Mouse (Mus musculus) heart, postnatal 36 days (tissue): ENCODE results near the gene Agap1. TPM values are rescaled to one million over a fixed set of nuclear protein-coding genes. Genes with fewer than 3 reads are reported as not detected.
A peak's percentile ranks its signal among the peaks of the same experiment; 100 is the strongest.

Source experiments
- DNase-seq, 2 experiments: peaks; one replicate each; pipeline ENCODE4 v3.0.0; 2021 to 2022
- intact Hi-C: fragments of 180-260 bp; cut with DNase I; formaldehyde crosslinking; loops from one replicate; pipeline ENCODE4 v1.15.1; 2025
- total RNA-seq, 2 experiments: library from RNA; stranded (reverse); gene quantifications; 2 replicates each; pipeline ENCODE4 v1.2.3; 2021

Agap1 gene
- total RNA-seq, 2 experiments from 2014 or later, result 60.8 to 67.6 TPM

DNA sequence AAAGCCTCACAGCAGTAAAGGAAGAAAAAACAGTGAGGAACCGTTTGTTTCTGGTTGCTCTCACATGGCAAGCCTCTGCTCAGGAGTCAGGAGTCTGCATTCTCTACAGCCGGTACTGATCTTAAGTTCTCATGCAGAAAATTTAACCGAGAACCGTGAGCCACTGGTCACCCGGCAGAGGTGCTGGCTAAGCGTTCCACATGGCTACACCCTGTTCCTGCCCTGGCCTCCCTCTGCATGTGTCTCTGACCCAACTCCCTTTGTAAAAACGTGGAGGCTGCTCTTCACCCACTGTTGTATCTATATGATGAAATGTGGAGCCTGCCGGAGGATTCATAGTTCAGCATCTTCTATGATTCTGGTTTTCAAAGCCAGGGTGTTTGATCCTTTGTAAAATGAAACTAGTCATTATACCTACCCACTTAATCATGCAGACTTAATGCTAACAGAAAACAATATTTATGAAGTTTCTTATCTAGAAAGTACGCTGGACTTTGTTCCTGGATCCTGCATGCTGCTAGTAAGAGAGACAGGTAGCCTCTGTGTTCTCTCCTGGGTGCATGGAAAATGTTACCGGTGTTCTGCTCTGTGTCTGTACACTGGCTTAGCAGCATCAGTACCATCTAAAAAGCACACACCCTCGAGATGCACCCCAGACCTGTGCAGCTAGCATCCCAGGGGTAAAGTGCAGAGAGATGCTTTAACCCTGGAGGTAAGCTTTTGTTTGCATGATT, 396.2 kb downstream of the Agap1 start:
- DNase-seq, result no peak
- intact Hi-C loops, result no loop called here

DNA sequence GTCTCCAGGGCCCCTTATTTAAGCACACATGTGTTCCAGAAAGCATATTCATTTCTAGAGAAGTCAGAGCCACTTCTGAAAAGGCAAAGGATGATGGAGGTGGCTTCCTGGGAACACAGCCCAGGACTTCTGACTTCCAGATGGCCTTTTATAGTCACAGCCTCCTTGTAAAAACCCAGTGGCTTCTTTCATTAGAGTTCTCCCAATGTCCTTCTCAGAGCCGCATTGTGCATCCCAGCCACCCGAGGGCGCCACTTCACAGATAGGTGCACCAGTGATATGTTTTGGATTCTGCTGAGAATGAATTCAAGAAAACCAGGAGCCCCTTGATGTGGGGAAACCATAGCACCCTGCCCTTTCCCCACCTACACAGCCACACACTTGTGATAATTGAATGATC, 404.6 kb downstream of the Agap1 start:
- intact Hi-C loops, result loop anchor here (1.0 to 5.0 kb wide), 3 partner anchors 68 to 212 kb away; no protein-coding TSS in a partner anchor
- DNase-seq, result peak; percentile 50 to 70

DNA sequence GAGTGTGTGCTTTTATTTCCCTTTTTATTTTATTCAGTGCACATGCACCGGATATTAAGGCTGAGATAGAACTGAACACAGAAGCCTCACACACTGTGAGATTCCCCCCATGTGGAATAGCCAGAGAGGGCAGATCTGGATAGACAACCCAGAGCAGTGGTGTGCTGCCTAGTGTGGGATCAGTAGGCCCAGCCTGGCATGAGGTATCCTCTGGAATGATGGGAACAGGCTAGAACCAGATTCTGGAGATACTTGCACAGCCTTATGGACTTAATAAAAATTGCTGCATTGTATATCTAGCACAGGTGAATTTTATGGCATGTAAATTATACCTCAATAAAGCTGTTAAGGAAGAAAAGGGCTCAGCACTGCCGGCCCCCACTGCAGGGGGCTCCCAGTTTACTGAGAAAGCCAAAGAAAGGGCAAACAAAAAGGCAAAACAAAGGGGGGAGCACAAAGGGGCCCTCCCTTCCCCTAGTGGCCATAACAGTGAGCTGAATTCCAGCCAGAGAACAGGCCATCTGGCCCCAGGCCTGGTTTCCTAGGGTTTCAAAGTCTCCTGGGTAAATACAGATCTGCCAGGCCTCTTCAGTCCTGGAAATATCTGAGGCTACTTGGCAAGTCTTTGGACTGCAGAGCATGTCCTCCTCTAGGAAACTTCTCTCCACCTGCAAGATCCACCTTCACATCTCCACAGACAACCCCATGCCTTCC, 405.6 kb downstream of the Agap1 start:
- DNase-seq, result peak; percentile 73 to 79
- intact Hi-C loops, result no loop called here

DNA sequence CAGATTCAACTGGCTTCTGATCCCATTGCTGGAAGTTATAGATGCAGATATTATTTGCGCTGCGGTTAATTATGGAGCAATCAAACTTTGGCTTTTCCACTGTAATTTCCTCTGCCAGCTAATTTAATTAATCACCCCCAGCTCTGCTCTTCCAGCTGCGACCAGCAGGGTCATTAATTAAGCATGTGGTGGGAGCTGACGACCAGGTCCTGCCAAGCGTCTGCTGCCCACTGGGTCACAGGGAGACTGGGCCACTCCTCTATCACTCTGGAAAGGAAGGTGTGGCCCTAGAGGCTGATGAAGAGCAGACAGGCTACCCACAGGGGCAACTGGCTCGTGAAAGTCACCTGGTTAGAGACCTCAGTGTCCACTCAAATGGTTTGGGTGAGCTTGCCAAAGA, 411.2 kb downstream of the Agap1 start:
- intact Hi-C loops, result no loop called here
- DNase-seq, result no peak

GRCm38 (mm10) chr1:89867847-89868246, 413.2 kb downstream of the Agap1 start:
- no peak for DNase-seq
- intact Hi-C loops, result no loop called here

GRCm38 (mm10) chr1:89870134-89870905, 415.7 kb downstream of the Agap1 start:
- peak in 1 of 2 experiments; percentile 28 for DNase-seq
- intact Hi-C loops, result no loop called here

- no peak for DNase-seq
Measured at GRCm38 (mm10) chr1:89870906-89871211, 416.3 kb downstream of the Agap1 start.

DNA sequence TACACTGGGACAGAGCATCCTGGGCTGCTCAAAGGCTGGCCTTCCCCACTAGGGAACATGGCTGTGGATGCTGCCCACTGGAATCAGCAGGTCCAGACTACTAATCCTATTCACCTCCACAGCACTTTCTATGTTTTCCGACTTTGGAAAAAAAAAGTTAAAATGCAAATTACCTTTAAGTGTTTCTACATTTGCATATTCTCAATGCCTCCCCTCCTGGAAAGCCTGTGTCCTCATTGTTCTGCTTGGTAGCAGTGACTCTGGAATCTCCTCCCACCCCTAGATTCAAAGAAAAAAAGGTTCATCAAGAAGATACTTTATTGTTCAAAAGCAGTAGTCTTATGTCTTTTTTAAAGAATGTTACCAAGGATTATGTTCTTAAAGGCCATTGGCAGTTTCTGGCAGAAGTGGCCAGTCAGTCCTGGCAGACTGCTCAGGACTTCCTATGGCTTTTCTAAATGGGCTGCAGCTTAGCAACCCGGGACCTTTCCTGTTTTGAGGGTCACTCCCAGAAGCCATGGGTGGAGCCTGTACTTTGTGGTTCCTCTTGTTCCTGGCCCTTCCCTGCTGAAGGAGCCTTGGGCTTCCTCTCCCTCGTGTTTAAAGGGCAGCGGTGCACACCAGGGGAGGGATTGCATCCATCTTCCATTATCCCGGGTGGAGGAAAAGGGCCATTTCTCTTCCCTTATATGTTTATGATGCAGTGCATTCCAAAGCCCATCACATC, 421.9 kb downstream of the Agap1 start:
- intact Hi-C loops, result no loop called here

More at GRCm38 (mm10) chr1:89870906-89871211, 416.3 kb downstream of the Agap1 start:
- intact Hi-C loops, result no loop called here

GRCm38 (mm10) chr1:89878496-89878895, 423.9 kb downstream of the Agap1 start:
- intact Hi-C loops, result no loop called here
- no peak for DNase-seq

More for the DNA sequence above, 421.9 kb downstream of the Agap1 start:
- DNase-seq, result peak; percentile 46 to 60

DNA sequence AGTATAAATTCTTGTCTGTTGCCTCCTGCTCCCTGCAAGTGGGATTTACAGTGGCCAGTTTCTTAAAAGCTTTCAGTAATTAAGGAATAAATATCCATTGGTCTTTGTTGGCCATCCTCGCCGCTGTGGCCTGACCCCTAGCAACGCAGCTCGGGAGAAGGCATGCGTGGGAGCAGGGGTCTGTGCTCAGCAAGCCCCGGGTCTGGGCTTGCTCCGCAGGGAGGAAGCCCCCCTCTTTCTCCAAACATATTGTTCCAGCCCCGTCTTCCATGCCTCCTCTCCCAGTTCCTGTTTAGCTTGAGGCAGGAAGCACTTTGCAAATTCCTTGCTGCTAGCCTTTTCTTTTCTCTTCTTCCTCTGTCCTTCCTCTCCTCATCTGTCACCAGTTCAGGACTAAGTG, 425.6 kb downstream of the Agap1 start:
- intact Hi-C loops, result no loop called here
- DNase-seq, result no peak

GRCm38 (mm10) chr1:89880834-89881233, 426.2 kb downstream of the Agap1 start:
- no peak for DNase-seq

DNA sequence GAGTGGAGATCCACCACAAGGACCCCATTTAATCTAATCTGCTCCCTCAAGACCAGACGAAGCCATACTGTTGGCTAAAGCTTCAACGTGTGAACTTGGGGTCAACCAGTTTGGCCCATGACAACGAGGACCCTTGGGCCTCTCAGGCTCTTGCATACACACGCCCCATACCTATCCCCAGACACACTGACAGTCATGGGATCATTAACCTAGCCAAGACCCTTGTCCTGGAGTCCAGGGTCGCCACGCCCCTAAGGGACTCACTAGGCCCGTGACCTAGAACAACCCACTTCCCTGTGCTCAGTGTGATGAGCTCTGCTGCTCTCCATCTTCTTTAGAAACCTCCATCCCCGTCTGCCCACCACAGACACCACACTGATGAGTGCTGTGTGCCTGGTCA, 429.7 kb downstream of the Agap1 start:
- intact Hi-C loops, result no loop called here
- no peak for DNase-seq

More at GRCm38 (mm10) chr1:89880834-89881233, 426.2 kb downstream of the Agap1 start:
- intact Hi-C loops, result no loop called here

GRCm38 (mm10) chr1:89885696-89886095, 431.1 kb downstream of the Agap1 start:
- DNase-seq, result no peak
- intact Hi-C loops, result no loop called here

- no peak for DNase-seq
- intact Hi-C loops, result no loop called here
Measured at GRCm38 (mm10) chr1:89891400-89891799, 436.8 kb downstream of the Agap1 start.

GRCm38 (mm10) chr1:89892281-89892680, 437.7 kb downstream of the Agap1 start:
- DNase-seq, result no peak
- intact Hi-C loops, result no loop called here

GRCm38 (mm10) chr1:89895801-89896200, 441.2 kb downstream of the Agap1 start:
- intact Hi-C loops, result no loop called here
- no peak for DNase-seq

DNA sequence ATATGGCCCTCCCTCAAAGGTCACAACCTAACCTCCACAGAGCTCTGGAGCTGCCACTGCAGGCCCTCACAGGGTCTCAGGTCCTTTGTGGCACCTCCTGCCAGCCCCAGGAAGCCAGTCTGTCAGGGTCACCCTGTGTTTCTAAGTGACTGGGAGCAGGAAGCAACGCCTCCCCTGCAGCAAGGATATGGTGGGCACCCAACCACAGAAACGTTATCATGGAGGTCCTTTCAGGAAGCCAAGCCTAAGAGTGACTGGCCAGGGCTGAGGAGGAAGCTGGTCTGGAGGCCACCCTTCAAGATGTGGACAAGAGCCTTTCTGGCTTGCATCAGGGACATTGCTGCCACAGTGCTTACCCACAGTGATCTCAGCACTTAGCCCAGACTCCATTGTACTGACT, 444.4 kb downstream of the Agap1 start:
- intact Hi-C loops, result no loop called here
- no peak for DNase-seq

GRCm38 (mm10) chr1:89899761-89900445, 445.3 kb downstream of the Agap1 start:
- intact Hi-C loops, result no loop called here
- DNase-seq, result no peak

- intact Hi-C loops, result no loop called here
- DNase-seq, result no peak
Measured at GRCm38 (mm10) chr1:89901381-89901780, 446.8 kb downstream of the Agap1 start.

- no peak for DNase-seq
- intact Hi-C loops, result no loop called here
Measured at GRCm38 (mm10) chr1:89902236-89902635, 447.6 kb downstream of the Agap1 start.
